Mouse (Mus musculus) lung, postnatal 14 days (tissue): ENCODE data around the gene Strbp.
A peak's percentile ranks its signal among the peaks of the same experiment; 100 is the strongest.
"Not testable (repeated sequence)": the region's sequence is repeated elsewhere in the genome, so short reads cannot be mapped to it uniquely, and the experiment has no call there.

ENCODE experiments used
- DNase-seq: peaks from one replicate; pipeline ENCODE4 v3.0.0; 2021

The Strbp gene

GRCm38 (mm10) chr2:37518561-37519285, 184.9 kb downstream of the Strbp start:
- no peak for DNase-seq

GRCm38 (mm10) chr2:37516922-37517462, 186.7 kb downstream of the Strbp start:
- DNase-seq, result no peak

- DNase-seq, result peak; percentile 10
Measured at GRCm38 (mm10) chr2:37516030-37516710, 187.5 kb downstream of the Strbp start, which contains the start of gene Gpr21. Gene Gpr21 (plus strand): TSS chr2:37516332.

GRCm38 (mm10) chr2:37511134-37511901, 192.3 kb downstream of the Strbp start:
- DNase-seq, result no peak

- not testable (repeated sequence) for DNase-seq
Measured at GRCm38 (mm10) chr2:37505856-37506255, 197.8 kb downstream of the Strbp start.

GRCm38 (mm10) chr2:37497321-37497720, 206.3 kb downstream of the Strbp start:
- no peak for DNase-seq

GRCm38 (mm10) chr2:37488956-37489355, 214.7 kb downstream of the Strbp start:
- no peak for DNase-seq

GRCm38 (mm10) chr2:37486408-37486807, 217.3 kb downstream of the Strbp start:
- no peak for DNase-seq

- DNase-seq, result peak; percentile 54
Measured at GRCm38 (mm10) chr2:37485370-37485769, 218.3 kb downstream of the Strbp start.

GRCm38 (mm10) chr2:37484165-37484564, 219.5 kb downstream of the Strbp start:
- no peak for DNase-seq

GRCm38 (mm10) chr2:37480039-37480438, 223.6 kb downstream of the Strbp start:
- no peak for DNase-seq

GRCm38 (mm10) chr2:37479559-37479958, 224.1 kb downstream of the Strbp start:
- no peak for DNase-seq

- no peak for DNase-seq
Measured at GRCm38 (mm10) chr2:37466266-37466665, 237.4 kb downstream of the Strbp start.

- no peak for DNase-seq
Measured at GRCm38 (mm10) chr2:37460707-37461106, 243.0 kb downstream of the Strbp start.

- no peak for DNase-seq
Measured at GRCm38 (mm10) chr2:37452376-37452760, 251.3 kb downstream of the Strbp start.

GRCm38 (mm10) chr2:37451667-37452375, 251.8 kb downstream of the Strbp start:
- peak; percentile 93 for DNase-seq

- DNase-seq, result peak; percentile 94
Measured at GRCm38 (mm10) chr2:37442611-37443591, 260.8 kb downstream of the Strbp start, which contains the start of the genes Zbtb26, Zbtb6 and Rabgap1. Gene Zbtb26 (minus strand): TSS chr2:37443135. Gene Zbtb6 (minus strand): TSS chr2:37443171. Gene Rabgap1 (plus strand): TSS chr2:37443279.
